Mouse (Mus musculus) erythroblast, embryonic 14.5 days (primary cell): ENCODE results near the gene Faf1. TPM values are rescaled to one million over a fixed set of nuclear protein-coding genes. Genes with fewer than 3 reads are reported as not detected.

ENCODE experiments used
- H3K27me3 ChIP-seq: 2 replicates; pipeline ENCODE4 v1.6.1; 2012; ENCODE audit warnings: inconsistent platforms; ENCODE audit not compliant: control insufficient read depth
- H3K36me3 ChIP-seq: 2 replicates; pipeline ENCODE4 v1.6.1; 2012; ENCODE audit warnings: mild to moderate bottlenecking, inconsistent platforms; ENCODE audit not compliant: control insufficient read depth
- H3K4me1 ChIP-seq: 2 replicates; pipeline ENCODE4 v1.6.1; 2012; ENCODE audit warnings: inconsistent platforms; ENCODE audit not compliant: control insufficient read depth
- H3K4me3 ChIP-seq: replicated peaks from 2 replicates; pipeline ENCODE3; 2012; ENCODE audit warnings: moderate library complexity, mild to moderate bottlenecking, inconsistent platforms
- H3K9me3 ChIP-seq: 2 replicates; pipeline ENCODE4 v1.6.1; 2012; ENCODE audit warnings: low read length, inconsistent platforms, mixed read lengths; ENCODE audit not compliant: control insufficient read depth
- GATA1 ChIP-seq: IDR thresholded peaks from 2 replicates; pipeline ENCODE4 v1.6.1; 2012; ENCODE audit warnings: low read length, inconsistent platforms, mixed read lengths
- TAL1 ChIP-seq: IDR thresholded peaks from 3 replicates; pipeline ENCODE4 v1.6.1; 2012; ENCODE audit warnings: low read length, inconsistent platforms, mixed read lengths
- polyA plus RNA-seq: library from polyadenylated mRNA; stranded (reverse); fragments of >175 nt; gene quantifications from 2 replicates; pipeline ENCODE4 v1.2.3, GENCODE M21; 2012

The Faf1 gene
- polyA plus RNA-seq, 1 experiment, result 0.77 TPM

GRCm38 (mm10) chr4:109984496-109985423 is 308.4 kb downstream of the Faf1 start:
- H3K4me1 ChIP-seq, result no peaks in the 10 kb centered on the region
- peaks cover 100% of the 10 kb centered on the region for H3K27me3 ChIP-seq
- no peak overlapping the region for H3K4me3 ChIP-seq
- TF ChIP-seq TAL1 (no peak), GATA1 (no peak)
- H3K36me3 ChIP-seq, result no peaks in the 10 kb centered on the region
- H3K9me3 ChIP-seq, result peaks cover 11% of the 10 kb centered on the region; the same call in 1 of the 2 replicates

DNA sequence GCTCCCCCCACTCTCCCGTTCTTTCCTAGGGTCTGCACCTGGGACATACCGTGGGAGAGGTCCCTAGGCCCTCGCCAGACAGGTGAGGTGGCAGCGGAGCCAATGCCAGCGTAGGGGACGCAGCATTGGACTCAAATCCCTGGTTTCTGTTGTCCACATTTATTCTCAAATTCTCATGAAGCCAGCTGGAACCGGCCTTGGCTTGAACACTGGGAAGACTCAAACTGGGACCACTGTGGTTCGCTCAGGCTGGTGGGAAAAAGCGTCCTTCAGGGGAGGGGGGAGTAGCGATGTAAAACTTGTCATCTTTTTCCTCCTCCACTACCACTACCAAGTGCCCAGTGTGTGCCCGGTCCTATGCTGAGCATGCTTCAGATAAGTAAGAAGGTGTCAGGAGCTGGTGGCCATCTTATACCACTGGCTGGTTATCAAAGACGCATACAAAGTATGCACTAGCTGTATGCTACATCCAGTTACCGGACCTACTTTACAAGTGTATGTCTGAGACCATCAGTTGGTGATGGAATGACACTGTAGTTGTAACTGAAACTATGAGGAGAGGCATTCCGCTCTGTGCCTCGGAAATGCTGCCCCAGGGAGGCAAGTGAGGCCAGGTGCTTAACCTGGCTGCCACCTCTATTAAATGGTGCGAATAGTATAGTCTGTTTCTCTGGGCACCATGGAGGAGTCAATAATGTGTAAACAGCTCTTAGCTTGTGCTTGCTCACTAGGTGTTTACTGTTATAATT is 309.2 kb downstream of the Faf1 start:
- TF ChIP-seq TAL1 (no peak), GATA1 (no peak)
- Histone ChIP-seq H3K36me3 (no peaks in the 10 kb centered on the region), H3K27me3 (peaks cover 99% of the 10 kb centered on the region), H3K4me3 (no peak overlapping the region), H3K9me3 (peaks cover 7% of the 10 kb centered on the region; the same call in 1 of the 2 replicates), H3K4me1 (no peaks in the 10 kb centered on the region)

GRCm38 (mm10) chr4:109986301-109986700 is 309.9 kb downstream of the Faf1 start:
- H3K4me3 ChIP-seq, result no peak overlapping the region
- H3K9me3 ChIP-seq, result peaks cover 7% of the 10 kb centered on the region; the same call in 1 of the 2 replicates
- TF ChIP-seq GATA1 (no peak), TAL1 (no peak)
- H3K27me3 ChIP-seq, result peaks cover 97% of the 10 kb centered on the region
- no peaks in the 10 kb centered on the region for H3K36me3 ChIP-seq
- H3K4me1 ChIP-seq, result no peaks in the 10 kb centered on the region

DNA sequence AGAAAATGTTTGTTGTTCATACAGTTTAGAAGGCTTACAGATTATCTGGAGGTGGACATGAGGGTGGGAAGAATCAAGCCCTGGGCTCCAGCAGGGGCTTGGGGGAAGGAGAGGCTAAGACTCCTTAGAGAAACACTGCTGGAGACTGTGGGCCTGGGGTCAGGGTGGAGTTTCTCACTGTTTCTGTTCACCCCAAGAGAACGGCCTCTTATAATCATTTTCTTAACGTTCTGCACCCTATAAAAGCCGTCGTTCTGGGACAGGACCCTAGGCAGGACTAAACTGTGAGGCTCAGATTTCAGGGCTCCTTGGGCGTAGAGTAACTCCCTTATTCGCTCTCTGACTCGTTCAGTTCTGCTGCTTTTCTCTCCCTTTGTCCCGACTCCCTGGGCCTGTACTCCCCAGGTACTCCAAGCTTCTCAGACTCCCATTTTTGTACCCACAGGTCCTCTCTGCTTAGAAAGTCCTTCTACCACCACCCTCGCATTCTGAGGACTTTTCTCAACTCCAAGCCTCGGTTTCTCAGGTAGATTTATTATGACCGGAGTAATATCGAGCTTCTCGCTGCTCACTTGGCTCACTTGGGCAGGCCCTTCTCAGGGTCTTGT is 310.5 kb downstream of the Faf1 start:
- no peak overlapping the region for H3K4me3 ChIP-seq
- H3K36me3 ChIP-seq, result no peaks in the 10 kb centered on the region
- H3K4me1 ChIP-seq, result no peaks in the 10 kb centered on the region
- peaks cover 92% of the 10 kb centered on the region for H3K27me3 ChIP-seq
- TF ChIP-seq GATA1 (no peak), TAL1 (no peak)
- H3K9me3 ChIP-seq, result peaks cover 7% of the 10 kb centered on the region; the same call in 1 of the 2 replicates

DNA sequence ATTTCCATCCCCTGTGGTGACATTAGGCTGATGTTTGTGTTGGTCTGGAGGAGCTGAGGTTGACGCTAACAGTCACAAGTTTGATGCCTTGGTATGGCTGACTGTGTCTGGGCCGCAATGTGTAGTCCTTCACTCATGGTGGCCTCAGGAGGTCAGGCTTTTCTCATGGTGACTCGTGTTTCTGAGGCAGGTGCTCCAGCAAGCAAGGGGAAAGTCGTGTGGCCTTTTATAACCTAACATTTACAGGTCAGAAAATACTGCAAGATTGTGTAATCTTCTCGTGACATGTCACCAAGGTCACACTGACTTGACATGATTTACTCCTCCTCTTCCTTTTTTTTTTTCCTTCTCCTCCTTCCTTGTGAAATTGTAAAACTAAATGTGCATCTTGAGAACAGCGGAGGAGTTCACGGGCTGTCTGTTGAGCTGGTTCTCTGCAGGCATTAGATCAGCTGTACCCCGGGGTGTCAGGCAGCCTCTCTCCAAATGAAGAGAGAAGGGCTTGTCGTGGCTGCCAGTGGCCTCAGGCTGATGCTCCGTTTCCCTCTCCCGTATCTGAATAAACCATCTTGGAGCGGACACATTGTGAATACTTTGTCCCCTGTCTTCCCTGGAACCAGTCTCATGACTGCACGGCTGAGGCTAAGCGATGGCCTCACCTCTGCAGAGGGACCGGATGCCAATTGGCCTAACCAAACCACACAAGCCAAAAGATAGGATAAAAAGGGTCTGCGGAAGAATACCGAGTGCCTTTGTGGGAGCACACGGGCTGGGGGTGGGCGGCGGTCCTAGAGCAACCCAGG is 311.4 kb downstream of the Faf1 start:
- peaks cover 4% of the 10 kb centered on the region; the same call in 1 of the 2 replicates for H3K9me3 ChIP-seq
- no peaks in the 10 kb centered on the region for H3K36me3 ChIP-seq
- H3K4me3 ChIP-seq, result no peak overlapping the region
- TF ChIP-seq GATA1, result no peak
- no peak for TF ChIP-seq TAL1
- H3K27me3 ChIP-seq, result peaks cover 92% of the 10 kb centered on the region
- H3K4me1 ChIP-seq, result no peaks in the 10 kb centered on the region

- H3K27me3 ChIP-seq, result peaks cover 87% of the 10 kb centered on the region
- TF ChIP-seq GATA1 (no peak), TAL1 (no peak)
- no peak overlapping the region for H3K4me3 ChIP-seq
- H3K36me3 ChIP-seq, result no peaks in the 10 kb centered on the region
- peaks cover 4% of the 10 kb centered on the region; the same call in 1 of the 2 replicates for H3K9me3 ChIP-seq
- H3K4me1 ChIP-seq, result no peaks in the 10 kb centered on the region
Measured at GRCm38 (mm10) chr4:109988411-109988810, 312.0 kb downstream of the Faf1 start.

- Histone ChIP-seq H3K36me3 (no peaks in the 10 kb centered on the region), H3K27me3 (peaks cover 87% of the 10 kb centered on the region), H3K4me1 (no peaks in the 10 kb centered on the region), H3K9me3 (no peaks in the 10 kb centered on the region; the same call in 1 of the 2 replicates), H3K4me3 (no peak overlapping the region)
- TF ChIP-seq GATA1, result no peak
Measured at GRCm38 (mm10) chr4:109989213-109989612, 312.8 kb downstream of the Faf1 start.

- Histone ChIP-seq H3K4me1 (no peaks in the 10 kb centered on the region; the same call in 1 of the 2 replicates), H3K36me3 (no peaks in the 10 kb centered on the region), H3K4me3 (no peak overlapping the region), H3K9me3 (no peaks in the 10 kb centered on the region), H3K27me3 (no peaks in the 10 kb centered on the region)
- TF ChIP-seq GATA1, result no peak
- TF ChIP-seq TAL1, result no peak
Measured at GRCm38 (mm10) chr4:110006044-110006443, 329.7 kb downstream of the Faf1 start.

Other genes with a start within 250 kb of the Faf1 start
- 23.6 and 24.5 TPM in 2 replicates for gene Rnf11, start 191.9 kb upstream of the Faf1 start, polyA plus RNA-seq
- not detected in 2 replicates for gene 4930522H14Rik, start 145.3 kb upstream of the Faf1 start, polyA plus RNA-seq
- gene Cdkn2c, start 9.4 kb upstream of the Faf1 start, polyA plus RNA-seq, result 16.3 and 18.3 TPM in 2 replicates